Mouse (Mus musculus) kidney, postnatal 0 days (tissue): ENCODE measurements at regions not wholly inside any gene's neighbourhood (a gene's known extent, or its start where the extent isn't known, plus 50 kb on each side); places are given as distances from the start of the nearest gene placed in this dataset.

Source experiments
- ATAC-seq: fragments of 200-750 bp; cut with Nextera tagmentation; replicated peaks from 2 replicates; pipeline ENCODE4 v1.8.0; 2017; ENCODE audit warnings: low read depth, moderate number of reproducible peaks, moderate TSS enrichment, moderate library complexity; ENCODE audit not compliant: low FRiP score
- DNase-seq: peaks from one replicate; pipeline ENCODE4 v3.0.0-alpha.2; 2016; ENCODE audit warnings: low spot score
- H3K27ac ChIP-seq: fragments of 300-500 bp; sonication (generic); 2 replicates; pipeline ENCODE4 v1.5.1; 2014; ENCODE audit warnings: mild to moderate bottlenecking
- H3K27me3 ChIP-seq: fragments of 300-500 bp; sonication (generic); 2 replicates; pipeline ENCODE4 v1.6.1; 2014; ENCODE audit warnings: low read length, mixed read lengths; ENCODE audit not compliant: insufficient read depth
- H3K36me3 ChIP-seq: fragments of 300-500 bp; sonication (generic); 2 replicates; pipeline ENCODE4 v1.6.1; 2014; ENCODE audit warnings: low read length, mixed read lengths; ENCODE audit not compliant: insufficient read depth
- H3K4me1 ChIP-seq: fragments of 300-500 bp; sonication (generic); replicated peaks from 2 replicates; pipeline ENCODE4 v1.6.1; 2014; ENCODE audit warnings: antibody characterized with exemption, low read length, mixed read lengths; ENCODE audit not compliant: insufficient read depth
- H3K4me2 ChIP-seq: fragments of 300-500 bp; sonication (generic); 2 replicates; pipeline ENCODE4 v1.6.1; 2014; ENCODE audit warnings: mild to moderate bottlenecking, low read length, moderate library complexity, mixed read lengths
- H3K4me3 ChIP-seq: fragments of 300-500 bp; sonication (generic); replicated peaks from 2 replicates; pipeline ENCODE4 v1.5.1; 2014; ENCODE audit warnings: low read depth, low read length
- H3K9ac ChIP-seq: fragments of 300-500 bp; sonication (generic); 2 replicates; pipeline ENCODE4 v1.6.1; 2014; ENCODE audit warnings: low read depth, low read length
- H3K9me3 ChIP-seq: fragments of 300-500 bp; sonication (generic); replicated peaks from 2 replicates; pipeline ENCODE4 v1.6.1; 2016; ENCODE audit warnings: low read length, inconsistent platforms, mixed read lengths
- CTCF ChIP-seq: IDR thresholded peaks from 2 replicates; pipeline ENCODE4 v1.5.1; 2016; ENCODE audit warnings: antibody characterized with exemption, low read depth, mild to moderate bottlenecking, moderate library complexity
- WGBS: fragments of 180-500 bp; shearing (Covaris S2); extraction: QIAGEN DNeasy Blood & Tissue Kit; methylation state at CpG from one replicate; pipeline ENCODE4 v1.1.7; 2014; 5-methylcytosine and 5-hydroxymethylcytosine counted together

GRCm38 (mm10) chr19:56235040-56235439, 51.9 kb upstream of the Habp2 start:
- Histone ChIP-seq H3K27me3 (no peaks in the 10 kb centered on the region), H3K27ac (no peak overlapping the region), H3K4me2 (no peak overlapping the region), H3K4me3 (no peak overlapping the region), H3K36me3 (no peaks in the 10 kb centered on the region), H3K4me1 (no peaks in the 10 kb centered on the region), H3K9me3 (no peaks in the 10 kb centered on the region; the same call in 1 of the 2 replicates), H3K9ac (no peak overlapping the region)
- no peak for TF ChIP-seq CTCF
- no peak for ATAC-seq
- peak; percentile 46 for DNase-seq
- WGBS: 35% methylated on average over 2 of the region's 2 CpGs
